Mouse (Mus musculus) gastrocnemius, postnatal 36 days (tissue): Measurements from ENCODE around the gene C1qtnf3. TPM values are rescaled to one million over a fixed set of nuclear protein-coding genes. Genes with fewer than 3 reads are reported as not detected.
A peak's percentile ranks its signal among the peaks of the same experiment; 100 is the strongest.
"Not testable (repeated sequence)": the region's sequence is repeated elsewhere in the genome, so short reads cannot be mapped to it uniquely, and the experiment has no call there.

Experiments
- DNase-seq, 2 experiments: peaks; one replicate each; pipeline ENCODE4 v3.0.0; 2022
- intact Hi-C: fragments of 180-260 bp; cut with DNase I; formaldehyde crosslinking; loops from one replicate; pipeline ENCODE4 v1.15.1; 2025
- total RNA-seq, 2 experiments: library from RNA; stranded (reverse); gene quantifications; 2 replicates each; pipeline ENCODE4 v1.2.3; 2021

C1qtnf3 gene
- total RNA-seq, 2 experiments from 2014 or later, result 2.3 to 2.6 TPM

GRCm38 (mm10) chr15:10955156-10955555, 3.0 kb downstream of the C1qtnf3 start:
- intact Hi-C loops, result no loop called here
- DNase-seq, result no peak

GRCm38 (mm10) chr15:10956706-10957105, 4.6 kb downstream of the C1qtnf3 start:
- intact Hi-C loops, result no loop called here
- no peak for DNase-seq

GRCm38 (mm10) chr15:10959277-10960026, 7.3 kb downstream of the C1qtnf3 start:
- intact Hi-C loops, result no loop called here
- DNase-seq, result no peak

- intact Hi-C loops, result no loop called here
- no peak for DNase-seq
Observed at GRCm38 (mm10) chr15:10960267-10960666, 8.1 kb downstream of the C1qtnf3 start.

- intact Hi-C loops, result no loop called here
- DNase-seq, result no peak
Observed at GRCm38 (mm10) chr15:10962601-10963000, 10.5 kb downstream of the C1qtnf3 start.

- DNase-seq, result no peak
- intact Hi-C loops, result no loop called here
Observed at GRCm38 (mm10) chr15:10969439-10969838, 17.3 kb downstream of the C1qtnf3 start.

- intact Hi-C loops, result no loop called here
- DNase-seq, result no peak
Observed at GRCm38 (mm10) chr15:10970777-10971176, 18.6 kb downstream of the C1qtnf3 start.

- intact Hi-C loops, result no loop called here
- no peak for DNase-seq
Observed at GRCm38 (mm10) chr15:10977151-10977550, 25.0 kb downstream of the C1qtnf3 start.

GRCm38 (mm10) chr15:10980712-10981111, 28.6 kb downstream of the C1qtnf3 start:
- DNase-seq, result no peak
- intact Hi-C loops, result loop anchor here (10.0 kb wide), 1 partner anchor 496 kb away; the partner anchor contains the start of genes Brix1 and Rad1

GRCm38 (mm10) chr15:10981377-10982063, 29.4 kb downstream of the C1qtnf3 start, which contains the start of gene Amacr:
Gene Amacr (plus strand): TSS chr15:10981756.
- intact Hi-C loops, result loop anchor here (10.0 kb wide), 1 partner anchor 497 kb away; the partner anchor contains the start of genes Brix1 and Rad1
- peak; percentile 85 to 90 for DNase-seq

GRCm38 (mm10) chr15:10982064-10982435, 29.9 kb downstream of the C1qtnf3 start:
- no peak for DNase-seq
- intact Hi-C loops, result loop anchor here (10.0 kb wide), 1 partner anchor 497 kb away; the partner anchor contains the start of genes Brix1 and Rad1

GRCm38 (mm10) chr15:10985756-10986155, 33.6 kb downstream of the C1qtnf3 start:
- no peak for DNase-seq
- intact Hi-C loops, result loop anchor here (10.0 kb wide), 1 partner anchor 501 kb away; the partner anchor contains the start of genes Brix1 and Rad1

- DNase-seq, result not testable (repeated sequence)
- intact Hi-C loops, result loop anchor here (10.0 kb wide), 1 partner anchor 502 kb away; the partner anchor contains the start of genes Brix1 and Rad1
Observed at GRCm38 (mm10) chr15:10986477-10986876, 34.3 kb downstream of the C1qtnf3 start.

GRCm38 (mm10) chr15:10990411-10990810, 38.3 kb downstream of the C1qtnf3 start:
- DNase-seq, result peak in 1 of 2 experiments; percentile 6
- intact Hi-C loops, result no loop called here

GRCm38 (mm10) chr15:10991566-10991965, 39.4 kb downstream of the C1qtnf3 start:
- intact Hi-C loops, result no loop called here
- DNase-seq, result no peak

GRCm38 (mm10) chr15:10999832-11000231, 47.7 kb downstream of the C1qtnf3 start:
- intact Hi-C loops, result no loop called here
- no peak for DNase-seq

GRCm38 (mm10) chr15:11000421-11000820, 48.3 kb downstream of the C1qtnf3 start, which contains the start of gene Slc45a2:
Gene Slc45a2 (plus strand): TSS chr15:11000721.
- no peak for DNase-seq
- intact Hi-C loops, result no loop called here

GRCm38 (mm10) chr15:11003791-11004190, 51.7 kb downstream of the C1qtnf3 start:
- intact Hi-C loops, result no loop called here
- DNase-seq, result no peak

GRCm38 (mm10) chr15:11004646-11005045, 52.5 kb downstream of the C1qtnf3 start:
- DNase-seq, result no peak
- intact Hi-C loops, result no loop called here

- no peak for DNase-seq
Observed at GRCm38 (mm10) chr15:11008756-11009155, 56.6 kb downstream of the C1qtnf3 start.

GRCm38 (mm10) chr15:11010976-11011548, 58.9 kb downstream of the C1qtnf3 start:
- intact Hi-C loops, result no loop called here
- no peak for DNase-seq

More at GRCm38 (mm10) chr15:11008756-11009155, 56.6 kb downstream of the C1qtnf3 start:
- intact Hi-C loops, result no loop called here
